Mouse (Mus musculus) neural tube, embryonic 12.5 days (tissue): Measurements from ENCODE around the gene BC051142. TPM values are rescaled to one million over a fixed set of nuclear protein-coding genes. Genes with fewer than 3 reads are reported as not detected.

Source experiments
- ATAC-seq: fragments of 200-750 bp; cut with Nextera tagmentation; 2 replicates; pipeline ENCODE4 v1.8.0; 2017; ENCODE audit warnings: low read depth, mild to moderate bottlenecking, moderate TSS enrichment, moderate library complexity; ENCODE audit not compliant: low FRiP score
- H3K27ac ChIP-seq: fragments of 300-500 bp; sonication (generic); 2 replicates; pipeline ENCODE4 v1.5.1; 2016
- H3K27me3 ChIP-seq: fragments of 300-500 bp; sonication (generic); replicated peaks from 2 replicates; pipeline ENCODE4 v1.6.1; 2016; ENCODE audit warnings: mild to moderate bottlenecking
- H3K36me3 ChIP-seq: fragments of 300-500 bp; sonication (generic); 2 replicates; pipeline ENCODE4 v1.6.1; 2016; ENCODE audit warnings: mild to moderate bottlenecking
- H3K4me1 ChIP-seq: fragments of 300-500 bp; sonication (generic); 2 replicates; pipeline ENCODE4 v1.6.1; 2016
- H3K4me2 ChIP-seq: fragments of 300-500 bp; sonication (generic); replicated peaks from 2 replicates; pipeline ENCODE4 v1.6.1; 2016; ENCODE audit warnings: mild to moderate bottlenecking
- H3K4me3 ChIP-seq: fragments of 300-500 bp; sonication (generic); 2 replicates; pipeline ENCODE4 v1.5.1; 2016
- H3K9ac ChIP-seq: fragments of 300-500 bp; sonication (generic); 2 replicates; pipeline ENCODE4 v1.6.1; 2016; ENCODE audit warnings: mild to moderate bottlenecking
- H3K9me3 ChIP-seq: fragments of 300-500 bp; sonication (generic); 2 replicates; pipeline ENCODE4 v1.6.1; 2016; ENCODE audit warnings: mild to moderate bottlenecking
- WGBS: fragments of 180-500 bp; shearing (Covaris S2); methylation state at CpG from one replicate; pipeline ENCODE4 v1.1.7; 2016; 5-methylcytosine and 5-hydroxymethylcytosine counted together
- polyA plus RNA-seq: library from polyadenylated mRNA; unstranded; fragments of >200 nt; fragmentation: Nextera tagmentation; extraction: Ambion mirVana; gene quantifications from 2 replicates; pipeline ENCODE4 v1.2.1, GENCODE M21; 2016

BC051142 gene
- 1.4 and 1.6 TPM in 2 replicates for polyA plus RNA-seq

GRCm38 (mm10) chr17:34398711-34399393 lies at the start of gene BC051142:
Gene BC051142, plus strand, starts transcription at chr17:34398820.
- Histone ChIP-seq H3K27me3 (no peaks in the 10 kb centered on the region), H3K36me3 (no peaks in the 10 kb centered on the region), H3K27ac (peak within 1 kb of the TSS; percentile 95), H3K9me3 (no peaks in the 10 kb centered on the region), H3K4me3 (peak within 1 kb of the TSS; percentile 53), H3K9ac (peak within 1 kb of the TSS; percentile 77), H3K4me2 (peak within 1 kb of the TSS; percentile 60), H3K4me1 (peaks cover 4% of the 10 kb centered on the region; the same call in 1 of the 2 replicates)
- peak; percentile 98 for ATAC-seq
- WGBS, result 4% methylated on average over 34 of the region's 34 CpGs

- H3K9ac ChIP-seq, result no peak overlapping the region
- WGBS, result 5% methylated on average over 4 of the region's 4 CpGs
- ATAC-seq, result no peak
- H3K9me3 ChIP-seq, result no peaks in the 10 kb centered on the region
- H3K27me3 ChIP-seq, result no peaks in the 10 kb centered on the region; the same call in 1 of the 2 replicates
- H3K4me2 ChIP-seq, result no peak overlapping the region
- H3K27ac ChIP-seq, result no peak overlapping the region
- H3K4me3 ChIP-seq, result no peak overlapping the region
- no peaks in the 10 kb centered on the region for H3K36me3 ChIP-seq
- no peaks in the 10 kb centered on the region for H3K4me1 ChIP-seq
Observed at GRCm38 (mm10) chr17:34349429-34349828, 49.2 kb upstream of the BC051142 start.

GRCm38 (mm10) chr17:34354539-34354938 lies 44.1 kb upstream of the BC051142 start, which contains the start of gene Btnl2:
Gene Btnl2, plus strand, starts transcription at chr17:34354822.
- no peaks in the 10 kb centered on the region; the same call in 1 of the 2 replicates for H3K27me3 ChIP-seq

GRCm38 (mm10) chr17:34354940-34355339 lies 43.7 kb upstream of the BC051142 start:
- H3K36me3 ChIP-seq, result no peaks in the 10 kb centered on the region
- H3K27me3 ChIP-seq, result no peaks in the 10 kb centered on the region; the same call in 1 of the 2 replicates
- ATAC-seq, result no peak
- H3K9ac ChIP-seq, result no peak overlapping the region
- H3K9me3 ChIP-seq, result no peaks in the 10 kb centered on the region
- H3K4me3 ChIP-seq, result no peak overlapping the region
- WGBS, result 95% methylated on average over 1 of the region's 1 CpGs
- no peak overlapping the region for H3K27ac ChIP-seq
- H3K4me1 ChIP-seq, result no peaks in the 10 kb centered on the region
- H3K4me2 ChIP-seq, result no peak overlapping the region

More at GRCm38 (mm10) chr17:34354539-34354938, 44.1 kb upstream of the BC051142 start, which contains the start of gene Btnl2:
- Histone ChIP-seq H3K9ac (no peak within 1 kb of the TSS), H3K9me3 (no peaks in the 10 kb centered on the region), H3K27ac (no peak within 1 kb of the TSS), H3K4me2 (no peak within 1 kb of the TSS), H3K4me3 (no peak within 1 kb of the TSS), H3K36me3 (no peaks in the 10 kb centered on the region), H3K4me1 (no peaks in the 10 kb centered on the region)
- no peak for ATAC-seq
- 87% methylated on average over 5 of the region's 5 CpGs for WGBS

- Histone ChIP-seq H3K27me3 (no peaks in the 10 kb centered on the region), H3K4me2 (no peak overlapping the region), H3K9ac (no peak overlapping the region), H3K27ac (no peak overlapping the region), H3K36me3 (no peaks in the 10 kb centered on the region), H3K9me3 (no peaks in the 10 kb centered on the region), H3K4me3 (no peak overlapping the region), H3K4me1 (no peaks in the 10 kb centered on the region)
- WGBS, result 86% methylated on average over 15 of the region's 15 CpGs
- ATAC-seq, result no peak
Observed at GRCm38 (mm10) chr17:34362954-34363546, 35.6 kb upstream of the BC051142 start.

- Histone ChIP-seq H3K4me2 (no peak overlapping the region), H3K27me3 (no peaks in the 10 kb centered on the region), H3K4me1 (no peaks in the 10 kb centered on the region), H3K9me3 (no peaks in the 10 kb centered on the region), H3K27ac (no peak overlapping the region), H3K36me3 (no peaks in the 10 kb centered on the region), H3K4me3 (no peak overlapping the region), H3K9ac (no peak overlapping the region)
- WGBS, result 86% methylated on average over 3 of the region's 3 CpGs
- ATAC-seq, result no peak
Observed at GRCm38 (mm10) chr17:34363676-34364310, 34.8 kb upstream of the BC051142 start.

GRCm38 (mm10) chr17:34365031-34365430 lies 33.6 kb upstream of the BC051142 start:
- H3K36me3 ChIP-seq, result no peaks in the 10 kb centered on the region
- no peak overlapping the region for H3K27ac ChIP-seq
- 79% methylated on average over 10 of the region's 10 CpGs for WGBS
- no peak overlapping the region for H3K9ac ChIP-seq
- H3K27me3 ChIP-seq, result no peaks in the 10 kb centered on the region
- no peak for ATAC-seq
- no peaks in the 10 kb centered on the region for H3K4me1 ChIP-seq
- H3K4me3 ChIP-seq, result no peak overlapping the region
- H3K9me3 ChIP-seq, result no peaks in the 10 kb centered on the region
- H3K4me2 ChIP-seq, result no peak overlapping the region

- Histone ChIP-seq H3K9ac (no peak overlapping the region), H3K4me2 (no peak overlapping the region)
- WGBS, result 75% methylated on average over 4 of the region's 4 CpGs
Observed at GRCm38 (mm10) chr17:34370563-34370962, 28.1 kb upstream of the BC051142 start.

GRCm38 (mm10) chr17:34373055-34373709 lies 25.4 kb upstream of the BC051142 start:
- Histone ChIP-seq H3K4me1 (no peaks in the 10 kb centered on the region), H3K36me3 (no peaks in the 10 kb centered on the region), H3K4me3 (no peak overlapping the region), H3K27me3 (no peaks in the 10 kb centered on the region), H3K4me2 (no peak overlapping the region), H3K9me3 (no peaks in the 10 kb centered on the region), H3K9ac (no peak overlapping the region), H3K27ac (no peak overlapping the region)
- 79% methylated on average over 6 of the region's 6 CpGs for WGBS
- no peak for ATAC-seq

More at GRCm38 (mm10) chr17:34370563-34370962, 28.1 kb upstream of the BC051142 start:
- ATAC-seq, result no peak
- Histone ChIP-seq H3K27ac (no peak overlapping the region), H3K4me1 (no peaks in the 10 kb centered on the region), H3K27me3 (no peaks in the 10 kb centered on the region), H3K4me3 (no peak overlapping the region), H3K9me3 (no peaks in the 10 kb centered on the region), H3K36me3 (no peaks in the 10 kb centered on the region)

- Histone ChIP-seq H3K4me2 (no peak within 1 kb of the TSS), H3K4me1 (no peaks in the 10 kb centered on the region), H3K9ac (no peak within 1 kb of the TSS), H3K9me3 (no peaks in the 10 kb centered on the region), H3K27me3 (no peaks in the 10 kb centered on the region), H3K4me3 (no peak within 1 kb of the TSS), H3K36me3 (no peaks in the 10 kb centered on the region), H3K27ac (no peak within 1 kb of the TSS)
- WGBS, result 83% methylated on average over 2 of the region's 2 CpGs
- no peak for ATAC-seq
Observed at GRCm38 (mm10) chr17:34376847-34377246, 21.8 kb upstream of the BC051142 start, which contains the start of gene Btnl1. Gene Btnl1, plus strand, starts transcription at chr17:34377132.

- Histone ChIP-seq H3K9ac (no peak overlapping the region), H3K27ac (no peak overlapping the region), H3K36me3 (no peaks in the 10 kb centered on the region), H3K9me3 (no peaks in the 10 kb centered on the region), H3K4me3 (no peak overlapping the region), H3K27me3 (no peaks in the 10 kb centered on the region), H3K4me1 (no peaks in the 10 kb centered on the region), H3K4me2 (no peak overlapping the region)
- no peak for ATAC-seq
- 67% methylated on average over 6 of the region's 6 CpGs for WGBS
Observed at GRCm38 (mm10) chr17:34377450-34378209, 21.0 kb upstream of the BC051142 start.
